Mouse (Mus musculus): ENCODE measurements at regions not wholly inside any gene's neighbourhood (a gene's known extent, or its start where the extent isn't known, plus 50 kb on each side); places are given as distances from the start of the nearest gene placed in this dataset.

DNA sequence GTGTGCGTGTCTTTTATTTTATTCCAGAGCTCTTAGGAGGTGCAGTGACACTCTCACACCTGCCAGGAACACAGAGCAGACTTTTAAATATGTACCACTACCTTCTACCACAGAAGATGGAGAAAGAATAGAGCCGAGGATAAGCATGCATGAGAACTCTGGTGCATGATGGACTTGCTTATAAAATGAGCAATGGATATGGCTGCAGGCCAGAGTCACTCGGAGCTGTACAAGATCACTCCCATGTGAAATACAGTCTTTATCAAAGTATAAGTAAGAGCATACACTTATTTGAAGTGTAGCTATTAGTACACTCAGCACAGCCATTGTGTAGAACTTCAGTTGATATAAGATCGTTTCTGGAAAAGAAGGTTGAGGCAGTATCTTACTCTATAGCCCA lies 268.8 kb upstream of the Klf3 start:
- Histone ChIP-seq H3K4me3 (ENCODE audit: control insufficient read depth, insufficient read depth, low read length) (no peak overlapping the region), H3K27me3 (ENCODE audit: control insufficient read depth, insufficient read depth, low read length) (no peaks in the 10 kb centered on the region), H3K36me3 (ENCODE audit: control insufficient read depth, insufficient read depth, low read length) (no peaks in the 10 kb centered on the region), H3K4me1 (replicated peaks; ENCODE audit: control insufficient read depth, insufficient read depth, low read length) (peaks cover 4% of the 10 kb centered on the region; the same call in 1 of the 2 replicates), H3K27ac (ENCODE audit: control insufficient read depth, insufficient read depth, low read length) (no peak overlapping the region)
- 94% methylated on average over 4 of the region's 4 CpGs for WGBS
- no peak for DNase-seq
- TF ChIP-seq CTCF (IDR thresholded peaks at IDR 0.05; ENCODE audit: borderline replicate concordance, control insufficient read depth, extremely low read depth, insufficient read depth, low read length, poor library complexity) (no peak), POLR2A (IDR thresholded peaks at IDR 0.05; ENCODE audit: control insufficient read depth, extremely low read depth, insufficient read depth, low read length, poor library complexity) (no peak)

DNA sequence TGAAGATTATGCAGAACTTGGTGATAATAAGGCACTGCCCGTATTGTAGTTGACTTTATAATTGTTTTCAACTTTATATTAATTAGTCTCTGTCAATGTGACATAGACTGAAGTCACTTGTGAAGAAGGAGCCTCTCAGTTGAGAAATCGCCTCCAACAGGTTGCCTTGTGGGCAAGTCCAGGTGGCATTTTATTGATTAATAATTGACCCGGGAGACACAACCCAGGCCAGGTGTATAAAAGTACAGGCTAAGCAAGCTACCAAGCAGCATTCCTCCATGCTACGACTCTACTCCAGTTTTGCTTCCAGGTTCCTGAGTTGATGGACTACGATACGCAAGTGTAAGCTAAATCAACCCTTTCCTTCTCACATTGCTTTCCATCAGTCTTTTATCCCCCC lies 268.2 kb upstream of the Klf3 start:
- no peak for DNase-seq
- TF ChIP-seq CTCF (IDR thresholded peaks at IDR 0.05; ENCODE audit: borderline replicate concordance, control insufficient read depth, extremely low read depth, insufficient read depth, low read length, poor library complexity) (no peak), POLR2A (IDR thresholded peaks at IDR 0.05; ENCODE audit: control insufficient read depth, extremely low read depth, insufficient read depth, low read length, poor library complexity) (no peak)
- no peaks in the 10 kb centered on the region for H3K27me3 ChIP-seq (ENCODE audit: control insufficient read depth, insufficient read depth, low read length)
- 94% methylated on average over 6 of the region's 6 CpGs for WGBS
- H3K4me3 ChIP-seq (ENCODE audit: control insufficient read depth, insufficient read depth, low read length), result no peak overlapping the region
- H3K36me3 ChIP-seq (ENCODE audit: control insufficient read depth, insufficient read depth, low read length), result no peaks in the 10 kb centered on the region
- no peak overlapping the region for H3K27ac ChIP-seq (ENCODE audit: control insufficient read depth, insufficient read depth, low read length)
- peaks cover 4% of the 10 kb centered on the region; the same call in 1 of the 2 replicates for H3K4me1 ChIP-seq (replicated peaks; ENCODE audit: control insufficient read depth, insufficient read depth, low read length)

DNA sequence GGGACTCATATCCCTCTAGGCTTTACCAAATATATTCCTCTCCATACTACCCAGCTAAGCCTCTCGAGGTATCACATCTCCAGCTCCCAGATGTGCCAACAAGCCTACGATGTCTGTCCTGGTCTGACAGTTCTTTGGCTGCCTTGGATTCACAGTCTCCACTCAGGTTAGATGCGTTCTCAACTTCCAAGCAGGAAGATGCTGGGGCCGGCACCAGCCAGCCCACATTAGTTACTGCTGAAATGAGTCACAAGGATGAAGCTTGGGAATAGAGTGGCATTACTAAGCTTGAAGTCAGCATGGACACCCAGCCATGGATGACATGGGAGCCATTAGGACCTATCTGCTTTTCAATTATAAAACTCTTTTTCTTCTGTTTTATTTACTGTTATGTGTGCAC lies 267.6 kb upstream of the Klf3 start:
- TF ChIP-seq POLR2A (IDR thresholded peaks at IDR 0.05; ENCODE audit: control insufficient read depth, extremely low read depth, insufficient read depth, low read length, poor library complexity) (no peak), CTCF (IDR thresholded peaks at IDR 0.05; ENCODE audit: borderline replicate concordance, control insufficient read depth, extremely low read depth, insufficient read depth, low read length, poor library complexity) (no peak)
- no peak overlapping the region for H3K4me3 ChIP-seq (ENCODE audit: control insufficient read depth, insufficient read depth, low read length)
- 96% methylated on average over 4 of the region's 4 CpGs for WGBS
- no peak overlapping the region for H3K27ac ChIP-seq (ENCODE audit: control insufficient read depth, insufficient read depth, low read length)
- H3K27me3 ChIP-seq (ENCODE audit: control insufficient read depth, insufficient read depth, low read length), result no peaks in the 10 kb centered on the region
- no peaks in the 10 kb centered on the region for H3K36me3 ChIP-seq (ENCODE audit: control insufficient read depth, insufficient read depth, low read length)
- no peak for DNase-seq
- H3K4me1 ChIP-seq (replicated peaks; ENCODE audit: control insufficient read depth, insufficient read depth, low read length), result peaks cover 4% of the 10 kb centered on the region; the same call in 1 of the 2 replicates

DNA sequence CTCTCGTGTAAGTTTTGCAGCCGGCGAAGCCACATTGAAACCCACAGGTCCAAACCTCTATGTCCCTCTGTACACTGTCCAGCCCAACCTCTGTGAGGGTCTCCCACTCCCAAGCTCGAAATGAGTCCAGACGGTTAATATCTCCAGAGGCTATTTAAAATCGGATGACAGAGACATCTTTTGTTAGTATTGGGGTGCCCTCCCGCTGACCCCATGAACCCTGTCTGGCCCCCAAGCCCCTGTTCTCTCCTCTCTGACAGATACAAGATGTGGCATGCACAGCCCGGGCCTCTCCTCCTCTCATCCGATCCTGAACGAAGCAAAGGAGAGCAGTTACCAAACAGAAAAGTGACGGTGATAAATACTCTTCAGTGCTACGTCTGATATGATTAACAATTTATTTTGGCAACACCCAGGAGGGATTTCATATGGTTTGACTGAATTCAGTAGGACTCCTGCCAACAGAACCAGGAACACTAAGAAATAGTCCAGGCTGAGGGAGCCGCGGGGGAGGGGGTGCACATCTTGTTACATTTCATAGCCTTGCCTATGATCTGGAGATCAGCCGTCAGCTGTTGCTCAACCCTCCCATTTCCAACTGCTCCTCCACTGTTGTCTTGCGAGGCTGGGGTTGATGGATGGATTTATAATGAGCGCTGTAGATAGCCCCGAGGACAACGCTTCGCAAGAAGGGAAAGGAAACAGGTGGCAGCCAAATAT lies 266.6 kb upstream of the Klf3 start:
- no peaks in the 10 kb centered on the region for H3K27me3 ChIP-seq (ENCODE audit: control insufficient read depth, insufficient read depth, low read length)
- H3K27ac ChIP-seq (ENCODE audit: control insufficient read depth, insufficient read depth, low read length), result no peak overlapping the region
- DNase-seq, result no peak
- H3K4me1 ChIP-seq (replicated peaks; ENCODE audit: control insufficient read depth, insufficient read depth, low read length), result peaks cover 4% of the 10 kb centered on the region; the same call in 1 of the 2 replicates
- H3K36me3 ChIP-seq (ENCODE audit: control insufficient read depth, insufficient read depth, low read length), result no peaks in the 10 kb centered on the region
- TF ChIP-seq CTCF (IDR thresholded peaks at IDR 0.05; ENCODE audit: borderline replicate concordance, control insufficient read depth, extremely low read depth, insufficient read depth, low read length, poor library complexity) (no peak), POLR2A (IDR thresholded peaks at IDR 0.05; ENCODE audit: control insufficient read depth, extremely low read depth, insufficient read depth, low read length, poor library complexity) (no peak)
- 91% methylated on average over 20 of the region's 20 CpGs for WGBS
- no peak overlapping the region for H3K4me3 ChIP-seq (ENCODE audit: control insufficient read depth, insufficient read depth, low read length)

DNA sequence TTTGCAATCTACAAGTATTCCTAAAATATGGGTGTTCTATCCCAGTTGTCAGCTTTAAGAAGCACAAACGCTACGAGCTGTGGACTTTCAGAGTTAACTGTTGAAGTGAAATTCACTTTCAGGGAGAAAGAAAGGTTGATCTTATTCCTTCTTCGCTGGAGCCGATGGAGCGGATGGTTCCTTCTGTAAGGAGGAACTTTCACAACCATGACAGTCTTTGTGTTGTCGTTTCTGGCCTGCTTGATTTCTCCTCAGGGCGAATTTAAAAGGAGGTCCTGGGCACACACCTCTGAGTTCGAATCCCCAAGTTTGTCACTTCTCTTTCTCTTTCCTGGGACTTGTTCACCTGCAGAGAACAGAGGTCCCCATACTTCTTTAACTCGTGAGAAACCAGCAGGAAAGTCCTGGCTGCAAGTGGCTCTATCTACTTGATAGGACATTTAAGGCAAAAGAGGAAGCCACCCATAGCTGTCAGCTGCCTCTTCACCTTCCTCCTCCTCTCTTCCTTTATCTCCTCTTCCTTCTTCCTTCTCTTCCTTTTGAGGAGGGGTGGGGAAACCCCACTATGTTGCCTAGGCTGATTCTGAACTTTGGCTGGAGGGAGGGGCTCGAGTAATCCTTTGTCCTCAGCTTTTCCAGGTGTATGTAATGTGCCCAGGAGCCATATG lies 265.9 kb upstream of the Klf3 start:
- DNase-seq, result no peak
- H3K36me3 ChIP-seq (ENCODE audit: control insufficient read depth, insufficient read depth, low read length), result no peaks in the 10 kb centered on the region
- peaks cover 4% of the 10 kb centered on the region; the same call in 1 of the 2 replicates for H3K4me1 ChIP-seq (replicated peaks; ENCODE audit: control insufficient read depth, insufficient read depth, low read length)
- no peaks in the 10 kb centered on the region for H3K27me3 ChIP-seq (ENCODE audit: control insufficient read depth, insufficient read depth, low read length)
- WGBS, result 80% methylated on average over 10 of the region's 10 CpGs
- TF ChIP-seq POLR2A (IDR thresholded peaks at IDR 0.05; ENCODE audit: control insufficient read depth, extremely low read depth, insufficient read depth, low read length, poor library complexity) (no peak), CTCF (IDR thresholded peaks at IDR 0.05; ENCODE audit: borderline replicate concordance, control insufficient read depth, extremely low read depth, insufficient read depth, low read length, poor library complexity) (no peak)
- H3K4me3 ChIP-seq (ENCODE audit: control insufficient read depth, insufficient read depth, low read length), result no peak overlapping the region
- no peak overlapping the region for H3K27ac ChIP-seq (ENCODE audit: control insufficient read depth, insufficient read depth, low read length)

DNA sequence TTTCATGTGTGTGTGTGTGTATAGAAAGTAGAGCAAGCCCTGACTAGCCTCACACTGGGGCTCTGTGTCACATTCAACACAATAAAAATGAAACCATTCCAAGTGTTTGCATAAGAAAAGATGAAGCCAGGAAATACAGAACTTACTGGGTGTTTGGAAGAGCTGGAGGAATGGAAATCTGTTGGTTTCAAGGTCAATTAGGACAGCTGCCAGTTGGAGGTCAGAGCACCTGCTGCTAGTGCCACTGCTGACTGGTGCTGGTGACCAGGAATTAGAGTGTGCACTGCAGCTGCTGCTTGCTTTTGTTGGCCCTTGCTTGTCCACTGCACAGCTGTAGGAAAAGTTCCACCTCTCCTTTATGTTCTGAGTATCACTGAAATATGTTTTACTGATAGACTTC lies 261.4 kb upstream of the Klf3 start:
- no peaks in the 10 kb centered on the region for H3K36me3 ChIP-seq (ENCODE audit: control insufficient read depth, insufficient read depth, low read length)
- DNase-seq, result no peak
- H3K27ac ChIP-seq (ENCODE audit: control insufficient read depth, insufficient read depth, low read length), result no peak overlapping the region
- TF ChIP-seq POLR2A (IDR thresholded peaks at IDR 0.05; ENCODE audit: control insufficient read depth, extremely low read depth, insufficient read depth, low read length, poor library complexity) (no peak), CTCF (IDR thresholded peaks at IDR 0.05; ENCODE audit: borderline replicate concordance, control insufficient read depth, extremely low read depth, insufficient read depth, low read length, poor library complexity) (no peak)
- no peaks in the 10 kb centered on the region for H3K27me3 ChIP-seq (ENCODE audit: control insufficient read depth, insufficient read depth, low read length)
- H3K4me3 ChIP-seq (ENCODE audit: control insufficient read depth, insufficient read depth, low read length), result no peak overlapping the region
- peaks cover 4% of the 10 kb centered on the region; the same call in 1 of the 2 replicates for H3K4me1 ChIP-seq (replicated peaks; ENCODE audit: control insufficient read depth, insufficient read depth, low read length)

All from thymus, adult 2 months (tissue).